Mouse (Mus musculus) adrenal gland, adult 2 months (tissue): ENCODE data around the gene Il11ra1. TPM values are rescaled to one million over a fixed set of nuclear protein-coding genes. Genes with fewer than 3 reads are reported as not detected.
"Not testable (repeated sequence)": the region's sequence is repeated elsewhere in the genome, so short reads cannot be mapped to it uniquely, and the experiment has no call there.

Experiments
- DNase-seq: peaks from one replicate; pipeline ENCODE4 v3.0.0; 2021
- polyA plus RNA-seq: library from polyadenylated mRNA; depleted of rRNA; stranded (reverse); fragments of >200 nt; gene quantifications from 2 replicates; pipeline ENCODE4 v1.2.3, GENCODE M21; 2012
- total RNA-seq, 2 experiments: library from RNA; stranded (reverse); gene quantifications; 2 replicates each; pipeline ENCODE4 v1.2.3; 2021

Gene Il11ra1
- total and polyA plus RNA-seq, 3 experiments: 53.0 to 290 (median 90.8) TPM

- DNase-seq: no peak
Measured at GRCm38 (mm10) chr4:41754797-41755337, 55.1 kb downstream of the Il11ra1 start, which contains the start of gene Galt. Gene Galt, plus strand, starts transcription at chr4:41755228.

- DNase-seq: peak; percentile 93
Measured at GRCm38 (mm10) chr4:41755338-41756305, 55.8 kb downstream of the Il11ra1 start, which contains the start of gene Sigmar1. Gene Sigmar1, minus strand, starts transcription at chr4:41756157.

GRCm38 (mm10) chr4:41756440-41756839 is 56.7 kb downstream of the Il11ra1 start:
- DNase-seq: no peak

GRCm38 (mm10) chr4:41757321-41757720 is 57.5 kb downstream of the Il11ra1 start:
- no peak for DNase-seq

GRCm38 (mm10) chr4:41758021-41758420 is 58.2 kb downstream of the Il11ra1 start:
- DNase-seq: peak; percentile 47

GRCm38 (mm10) chr4:41758701-41759100 is 58.9 kb downstream of the Il11ra1 start:
- no peak for DNase-seq

- DNase-seq: peak; percentile 71
Measured at GRCm38 (mm10) chr4:41759206-41759605, 59.4 kb downstream of the Il11ra1 start.

- peak; percentile 37 for DNase-seq
Measured at GRCm38 (mm10) chr4:41759656-41760287, 60.0 kb downstream of the Il11ra1 start.

GRCm38 (mm10) chr4:41760288-41760721 is 60.5 kb downstream of the Il11ra1 start:
- DNase-seq: peak; percentile 96

GRCm38 (mm10) chr4:41760911-41761310 is 61.1 kb downstream of the Il11ra1 start:
- no peak for DNase-seq

- DNase-seq: no peak
Measured at GRCm38 (mm10) chr4:41761680-41762079, 61.9 kb downstream of the Il11ra1 start.

GRCm38 (mm10) chr4:41762099-41762687 is 62.4 kb downstream of the Il11ra1 start:
- DNase-seq: no peak

GRCm38 (mm10) chr4:41762688-41763114 is 62.9 kb downstream of the Il11ra1 start:
- peak; percentile 47 for DNase-seq

GRCm38 (mm10) chr4:41763176-41763575 is 63.4 kb downstream of the Il11ra1 start:
- DNase-seq: not testable (repeated sequence)

- DNase-seq: not testable (repeated sequence)
Measured at GRCm38 (mm10) chr4:41767301-41767700, 67.5 kb downstream of the Il11ra1 start.

GRCm38 (mm10) chr4:41772946-41773345 is 73.2 kb downstream of the Il11ra1 start:
- DNase-seq: not testable (repeated sequence)

GRCm38 (mm10) chr4:41773502-41773901 is 73.7 kb downstream of the Il11ra1 start:
- DNase-seq: peak; percentile 91

GRCm38 (mm10) chr4:41774002-41774401 is 74.2 kb downstream of the Il11ra1 start, which contains the start of gene Ccl27a:
Gene Ccl27a, minus strand, starts transcription at chr4:41774247.
- peak; percentile 92 for DNase-seq

GRCm38 (mm10) chr4:41774506-41774905 is 74.7 kb downstream of the Il11ra1 start:
- not testable (repeated sequence) for DNase-seq

- DNase-seq: not testable (repeated sequence)
Measured at GRCm38 (mm10) chr4:41775840-41776239, 76.1 kb downstream of the Il11ra1 start.

GRCm38 (mm10) chr4:41781271-41781670 is 81.5 kb downstream of the Il11ra1 start:
- DNase-seq: peak; percentile 1
